Mouse (Mus musculus) natural killer cell, adult 2 months (primary cell): ENCODE measurements around the gene Dnah7b.
"Not testable (repeated sequence)": the region's sequence is repeated elsewhere in the genome, so short reads cannot be mapped to it uniquely, and the experiment has no call there.

Experiments used
- DNase-seq, 2 experiments: peaks; one replicate each; pipeline ENCODE4 v3.0.0; 2022; ENCODE audit warnings: low spot score in 2 of 2

The Dnah7b gene

GRCm38 (mm10) chr1:46066015-46066414 lies at the start of gene Dnah7b:
Dnah7b (plus strand) TSS chr1:46066315.
- DNase-seq, result no peak

GRCm38 (mm10) chr1:46018382-46018977 lies 47.6 kb upstream of the Dnah7b start:
- DNase-seq, result no peak

GRCm38 (mm10) chr1:46022262-46022661 lies 43.9 kb upstream of the Dnah7b start:
- no peak for DNase-seq

GRCm38 (mm10) chr1:46031993-46032555 lies 34.0 kb upstream of the Dnah7b start:
- no peak for DNase-seq

- DNase-seq, result no peak
Observed at GRCm38 (mm10) chr1:46048188-46048587, 17.9 kb upstream of the Dnah7b start.

- no peak for DNase-seq
Observed at GRCm38 (mm10) chr1:46066484-46067251, 553 bp downstream of the Dnah7b start.

GRCm38 (mm10) chr1:46068787-46069186 lies 2.7 kb downstream of the Dnah7b start:
- not testable (repeated sequence) for DNase-seq

- DNase-seq, result no peak
Observed at GRCm38 (mm10) chr1:46077891-46078290, 11.8 kb downstream of the Dnah7b start.

GRCm38 (mm10) chr1:46100484-46100883 lies 34.4 kb downstream of the Dnah7b start:
- DNase-seq, result no peak

GRCm38 (mm10) chr1:46112606-46113005 lies 46.5 kb downstream of the Dnah7b start:
- DNase-seq, result not testable (repeated sequence)

- not testable (repeated sequence) for DNase-seq
Observed at GRCm38 (mm10) chr1:46117179-46117578, 51.1 kb downstream of the Dnah7b start.

GRCm38 (mm10) chr1:46128058-46128457 lies 61.9 kb downstream of the Dnah7b start:
- DNase-seq, result no peak

GRCm38 (mm10) chr1:46196835-46197234 lies 130.7 kb downstream of the Dnah7b start:
- DNase-seq, result not testable (repeated sequence)

GRCm38 (mm10) chr1:46201169-46201568 lies 135.1 kb downstream of the Dnah7b start:
- DNase-seq, result not testable (repeated sequence)

- DNase-seq, result not testable (repeated sequence)
Observed at GRCm38 (mm10) chr1:46210014-46210588, 144.0 kb downstream of the Dnah7b start.

- DNase-seq, result not testable (repeated sequence)
Observed at GRCm38 (mm10) chr1:46222704-46223103, 156.6 kb downstream of the Dnah7b start.

- not testable (repeated sequence) for DNase-seq
Observed at GRCm38 (mm10) chr1:46226136-46226535, 160.0 kb downstream of the Dnah7b start.

- DNase-seq, result not testable (repeated sequence)
Observed at GRCm38 (mm10) chr1:46268841-46269240, 202.7 kb downstream of the Dnah7b start.

GRCm38 (mm10) chr1:46271927-46272326 lies 205.8 kb downstream of the Dnah7b start:
- no peak for DNase-seq

GRCm38 (mm10) chr1:46278057-46278910 lies 212.2 kb downstream of the Dnah7b start:
- DNase-seq, result not testable (repeated sequence)

- not testable (repeated sequence) for DNase-seq
Observed at GRCm38 (mm10) chr1:46278911-46279565, 212.9 kb downstream of the Dnah7b start.
